Mouse (Mus musculus): ENCODE results near the gene C1qtnf2.

C1qtnf2 gene

DNA sequence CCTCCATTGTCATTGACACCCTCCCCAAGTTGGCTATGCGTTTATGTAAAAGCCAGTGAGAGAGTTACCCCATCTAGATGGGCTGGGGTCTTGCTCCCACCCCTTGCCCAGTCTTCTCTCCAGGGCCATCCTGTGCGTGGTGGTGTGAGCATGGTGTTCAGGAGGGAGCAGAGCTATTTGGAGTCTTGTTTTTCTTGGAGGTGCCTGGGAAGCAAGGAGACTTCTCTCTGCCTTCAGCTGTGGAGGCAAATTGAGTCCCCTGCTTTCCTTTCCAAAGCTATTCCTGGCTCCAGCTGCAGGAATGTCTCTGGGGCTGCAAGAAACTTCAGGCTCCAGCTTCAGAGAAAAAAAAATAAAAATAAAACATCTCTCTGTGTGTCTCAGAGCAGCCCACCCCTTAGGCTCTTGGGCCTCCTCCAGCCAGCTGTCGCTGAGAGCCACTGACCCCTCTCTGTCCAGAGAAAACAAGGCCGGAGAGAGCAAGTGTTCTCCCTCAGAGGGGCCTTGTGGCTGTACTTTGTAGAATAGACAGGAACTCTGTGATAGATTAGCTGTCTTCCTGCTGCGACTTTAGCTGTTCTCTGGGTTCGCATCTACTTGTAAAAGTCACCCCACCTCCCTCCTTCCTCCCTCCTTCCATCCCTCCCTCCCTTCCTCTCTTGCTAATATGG is 9.2 kb downstream of the C1qtnf2 start:
- DNase-seq (ENCODE audit: low spot score in 2 of 2): no peak

DNA sequence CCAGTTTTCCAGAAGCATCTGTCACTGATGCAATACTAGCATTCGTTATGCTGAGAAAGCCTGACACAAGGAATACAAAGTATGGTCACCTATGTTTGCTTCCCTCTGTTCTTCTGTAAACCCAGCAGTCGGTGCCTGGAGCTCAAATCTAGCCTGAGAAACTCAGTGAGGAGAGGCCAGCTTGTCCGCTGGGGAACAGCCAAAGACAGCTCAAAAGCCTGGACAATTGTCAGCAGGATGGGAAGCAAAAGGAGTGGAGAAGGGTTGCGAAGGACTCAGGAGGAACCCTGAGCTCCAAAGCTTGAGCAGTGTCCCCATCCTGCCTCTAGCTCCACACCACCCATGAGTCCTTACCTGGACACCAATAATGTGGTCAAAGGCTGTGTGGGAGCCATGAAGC is 10.0 kb downstream of the C1qtnf2 start:
- DNase-seq (ENCODE audit: low spot score in 2 of 2): no peak

DNA sequence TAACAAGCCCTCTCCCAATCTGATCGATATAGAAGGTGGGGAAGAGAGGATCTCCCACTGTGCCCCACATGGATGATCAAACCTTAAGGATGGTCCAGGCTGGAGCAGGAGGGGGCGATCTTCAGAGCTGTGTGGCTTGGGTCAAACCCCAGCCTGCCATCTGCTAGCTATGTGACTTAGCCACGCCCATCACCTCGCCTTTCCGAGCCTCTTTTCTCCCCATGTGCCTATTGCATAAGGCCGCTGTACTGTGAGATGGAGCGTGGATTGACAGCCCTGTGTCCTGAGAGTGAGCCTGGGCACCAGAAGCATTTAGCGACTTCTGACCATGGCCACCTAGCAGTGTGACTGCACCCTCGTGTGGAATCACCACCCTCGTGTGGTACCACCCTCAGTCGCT is 10.6 kb downstream of the C1qtnf2 start:
- no peak for DNase-seq (ENCODE audit: low spot score in 2 of 2)

DNA sequence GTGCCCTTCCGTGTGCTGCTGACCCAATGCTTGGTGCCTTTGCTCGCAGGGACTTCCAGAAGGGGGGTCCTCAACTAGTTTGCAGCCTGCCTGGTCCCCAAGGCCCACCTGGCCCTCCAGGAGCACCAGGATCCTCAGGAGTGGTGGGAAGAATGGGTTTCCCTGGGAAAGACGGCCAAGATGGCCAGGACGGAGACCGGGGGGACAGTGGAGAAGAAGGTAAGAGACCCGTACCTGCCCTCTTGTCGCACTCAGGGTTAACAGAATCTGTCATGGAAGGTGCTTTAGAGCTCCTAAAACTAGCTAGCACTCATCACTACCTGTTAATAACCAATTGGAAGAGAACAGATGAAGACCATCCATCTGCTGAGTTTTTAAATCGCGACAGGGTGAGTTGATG is 11.8 kb downstream of the C1qtnf2 start:
- no peak for DNase-seq (ENCODE audit: low spot score in 2 of 2)

DNA sequence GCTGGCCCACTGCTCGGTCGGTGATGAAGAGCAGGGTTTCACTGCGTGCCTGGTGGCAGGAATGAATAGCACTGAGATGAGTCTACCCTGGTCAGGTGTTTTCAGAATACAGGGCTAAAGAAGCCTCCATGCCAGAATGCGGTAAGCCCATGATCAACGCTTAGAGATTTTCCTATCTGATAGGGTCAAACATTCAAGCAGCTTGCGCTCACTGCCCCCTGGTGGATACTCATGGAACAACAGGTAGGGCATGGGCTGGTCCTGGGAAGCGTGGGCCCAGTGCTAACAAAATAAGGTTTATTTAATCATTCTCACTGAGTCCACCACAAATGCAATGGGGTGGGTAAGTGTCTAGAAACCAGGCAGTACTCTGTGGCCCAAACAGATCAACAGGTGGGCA is 18.6 kb downstream of the C1qtnf2 start:
- peak in 1 of 2 experiments; percentile 68 for DNase-seq (ENCODE audit: low spot score in 2 of 2)

DNA sequence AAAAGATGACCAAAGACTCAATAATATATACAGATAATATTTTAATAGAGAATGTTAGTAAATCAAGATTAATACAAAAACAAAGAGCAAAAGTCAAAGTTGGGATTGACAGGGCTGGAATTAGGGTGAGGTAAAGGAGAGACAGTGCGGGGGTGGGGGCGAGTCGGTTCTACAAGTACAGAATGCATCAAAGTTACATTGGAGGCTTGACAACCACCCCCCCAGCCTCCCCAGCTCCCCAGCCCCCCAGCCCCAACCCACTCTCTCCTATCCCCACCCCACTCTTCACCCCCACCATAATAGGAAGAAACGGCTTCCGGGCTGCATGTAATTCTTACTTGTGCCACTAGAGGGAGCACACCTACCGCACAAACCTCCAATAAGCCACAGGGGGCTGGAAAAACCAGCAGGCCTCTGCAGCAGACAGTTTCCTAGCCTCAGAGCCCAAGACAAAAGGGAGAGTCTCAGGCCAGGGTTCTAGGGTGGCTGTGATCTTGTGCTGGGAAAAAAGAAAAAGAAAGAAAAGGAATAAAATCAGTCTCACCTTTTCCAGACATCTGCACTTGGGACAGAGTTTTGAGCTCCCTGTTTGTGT is 19.8 kb downstream of the C1qtnf2 start:
- peak in 1 of 2 experiments; percentile 74 for DNase-seq (ENCODE audit: low spot score in 2 of 2)

DNA sequence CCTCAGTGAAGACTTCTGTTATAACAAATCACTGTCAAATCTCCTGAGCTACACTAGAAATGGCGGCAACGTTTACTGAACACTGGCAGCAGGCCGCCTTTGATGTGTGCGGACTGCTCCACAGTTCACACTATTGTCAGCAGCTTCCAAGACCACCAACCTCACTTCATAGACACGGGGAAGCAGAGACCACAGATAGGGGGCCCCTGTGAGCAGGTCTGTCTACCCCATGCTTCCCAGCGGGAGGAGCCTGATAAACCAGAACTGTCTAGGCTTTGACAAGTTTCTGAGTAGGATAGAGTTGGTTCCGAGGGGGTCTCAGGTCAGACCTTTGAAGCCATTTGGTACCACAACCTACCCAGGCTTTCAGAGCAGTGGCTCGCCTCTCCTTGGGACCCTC is 21.0 kb downstream of the C1qtnf2 start:
- DNase-seq (ENCODE audit: low spot score in 2 of 2): no peak

DNA sequence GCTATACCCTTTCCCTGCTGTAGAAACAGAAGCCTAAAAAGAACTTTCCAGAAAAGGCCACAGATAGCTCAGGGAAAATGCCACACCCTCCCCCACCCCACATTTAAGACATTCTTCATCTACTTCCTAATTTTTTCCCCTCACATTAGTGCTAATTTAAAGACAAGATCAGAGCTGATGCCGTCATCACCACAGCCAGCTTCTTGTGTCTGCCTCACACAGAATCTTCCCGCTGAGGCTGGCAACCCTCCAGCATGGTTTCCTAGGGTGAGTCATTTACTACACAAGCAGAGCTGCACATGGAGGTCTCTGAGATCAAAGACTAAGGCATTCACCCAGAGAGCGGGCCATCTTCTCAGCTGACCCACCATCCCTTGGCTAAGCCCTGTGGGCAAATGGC is 21.5 kb downstream of the C1qtnf2 start:
- peak in 1 of 2 experiments; percentile 52 for DNase-seq (ENCODE audit: low spot score in 2 of 2)

DNA sequence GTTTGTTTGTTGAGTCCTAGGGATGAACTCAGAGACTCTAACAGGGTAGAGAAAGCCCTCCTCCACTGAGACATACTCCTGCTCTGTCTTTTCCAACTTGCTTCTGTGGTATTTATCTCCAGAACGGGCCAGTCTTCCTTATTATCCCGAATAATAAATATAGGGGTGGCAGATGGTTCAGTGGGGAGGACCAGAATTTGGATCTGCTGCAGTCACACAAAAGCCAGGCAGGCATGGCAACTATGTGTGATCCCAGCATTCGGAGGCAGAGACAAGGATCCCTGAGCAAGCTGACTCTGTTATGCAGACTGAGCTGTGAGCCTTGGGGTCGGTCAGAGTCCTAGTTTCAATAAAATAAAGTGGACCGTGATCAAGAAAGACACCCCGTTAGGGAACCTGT is 27.2 kb downstream of the C1qtnf2 start:
- DNase-seq (ENCODE audit: low spot score in 2 of 2): no peak

DNA sequence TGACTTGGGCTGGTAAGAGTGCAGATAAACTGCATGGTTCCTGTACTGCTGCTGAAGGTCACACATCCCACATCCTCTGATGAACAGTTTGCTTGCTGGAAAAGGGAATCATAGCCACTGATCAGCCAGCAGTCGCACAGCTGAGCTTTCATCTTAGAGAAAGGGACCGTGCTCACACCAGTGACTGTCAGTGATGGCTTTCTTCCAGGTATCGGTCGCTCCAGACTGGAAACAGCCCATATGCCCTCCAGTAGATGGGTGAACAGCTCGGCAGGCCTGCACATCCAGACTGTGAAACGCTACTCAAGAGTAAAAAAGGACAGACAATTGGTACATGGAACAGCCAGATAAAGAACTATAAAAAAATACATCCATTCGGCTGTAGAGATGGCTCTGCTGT is 31.1 kb downstream of the C1qtnf2 start:
- DNase-seq (ENCODE audit: low spot score in 2 of 2): no peak

DNA sequence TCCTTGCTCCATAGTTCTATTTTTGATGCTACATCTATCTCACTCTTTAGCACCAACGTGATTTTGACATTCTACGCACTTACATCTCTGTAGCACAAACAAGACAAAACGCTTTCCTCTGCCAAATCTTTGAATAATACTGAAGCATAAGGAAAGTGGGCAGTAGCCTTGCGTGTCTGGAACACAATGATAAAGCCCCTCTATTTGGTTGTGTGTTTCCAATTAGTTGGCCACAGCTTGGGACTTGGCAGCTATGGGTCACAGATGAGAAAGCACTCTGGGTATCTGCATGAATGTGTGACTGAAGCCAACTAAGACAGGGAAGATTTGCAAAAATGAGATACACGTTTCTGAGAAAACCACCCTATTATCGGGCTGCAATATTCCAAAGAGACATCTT is 33.9 kb downstream of the C1qtnf2 start:
- no peak for DNase-seq (ENCODE audit: low spot score in 2 of 2)

DNA sequence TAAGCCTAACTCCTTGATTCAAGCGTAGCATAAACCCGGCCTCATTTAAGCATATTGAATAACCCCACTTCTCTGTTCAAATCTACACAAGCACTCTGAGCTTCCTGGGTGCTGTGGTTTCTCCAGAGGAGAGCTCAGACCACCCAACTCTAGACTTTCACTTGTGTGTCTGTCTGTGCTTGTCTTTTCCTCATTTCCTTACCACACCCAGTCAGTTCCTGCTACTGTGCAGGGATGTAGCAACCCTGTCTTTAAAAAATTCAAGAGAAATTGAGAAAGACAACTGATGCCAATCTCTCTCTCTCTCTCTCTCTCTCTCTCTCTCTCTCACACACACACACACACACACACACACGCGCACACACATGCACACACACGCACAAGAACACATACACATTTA is 35.8 kb downstream of the C1qtnf2 start:
- DNase-seq (ENCODE audit: low spot score in 2 of 2): no peak

DNA sequence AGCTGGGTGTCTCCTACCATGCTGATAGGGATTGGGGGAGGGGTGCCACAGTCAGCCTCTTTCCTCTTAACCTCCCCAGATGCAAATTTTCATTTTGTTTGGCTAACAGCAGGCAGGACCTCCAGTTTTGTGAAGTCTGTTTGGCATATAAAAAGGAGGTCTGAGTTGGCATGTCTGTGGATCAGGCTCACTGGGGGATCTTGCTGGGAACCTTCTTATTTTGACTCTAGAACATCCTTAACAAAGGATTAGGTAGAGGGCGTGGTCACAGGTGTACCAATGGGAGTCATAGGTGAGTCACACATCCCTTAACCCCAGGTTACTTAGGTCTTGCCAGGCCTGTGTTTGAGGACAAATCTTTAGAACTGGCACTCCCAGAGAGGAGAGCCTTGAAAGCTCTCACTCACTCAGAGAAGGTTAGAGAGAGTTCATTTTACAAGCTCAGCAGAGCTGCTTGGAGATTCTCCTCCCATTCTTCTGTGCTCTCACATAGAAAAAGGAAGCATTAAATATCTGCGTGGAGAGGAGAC is 38.6 kb downstream of the C1qtnf2 start:
- no peak for DNase-seq (ENCODE audit: low spot score in 2 of 2)

DNA sequence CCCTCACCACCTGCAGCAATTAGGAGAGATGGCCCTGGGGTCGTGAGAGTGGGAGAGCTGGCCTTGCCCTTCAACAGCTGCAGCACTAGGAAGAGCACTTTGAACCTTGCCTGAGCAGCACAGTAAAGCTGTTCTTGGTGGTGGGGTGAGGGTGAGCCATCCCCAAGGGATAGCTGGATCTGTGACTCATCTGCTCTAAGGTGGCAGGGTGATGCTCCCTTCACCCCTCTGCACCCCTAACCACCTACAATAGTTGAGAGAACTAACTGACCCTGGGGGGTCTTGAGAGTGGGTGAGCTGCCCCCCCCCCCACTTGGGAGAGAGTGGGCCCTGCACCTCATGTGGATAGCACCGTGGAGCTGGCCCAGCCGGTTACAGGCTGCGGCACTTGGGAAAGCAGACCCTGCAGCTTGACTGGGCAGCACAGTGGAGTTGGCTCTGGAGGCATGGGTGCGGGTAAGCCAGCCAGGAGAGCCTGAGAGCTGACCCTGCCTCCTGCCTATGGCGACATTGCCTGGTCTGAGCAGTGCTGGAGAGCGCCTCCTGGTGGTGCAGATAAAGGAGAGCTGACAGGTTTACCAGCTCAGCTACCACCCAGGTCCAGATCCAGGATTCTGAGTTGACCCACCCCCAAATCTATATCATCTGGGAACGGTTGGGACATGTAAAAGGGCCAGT is 42.4 kb downstream of the C1qtnf2 start:
- DNase-seq (ENCODE audit: low spot score in 2 of 2): peak in 1 of 2 experiments; percentile 20

DNA sequence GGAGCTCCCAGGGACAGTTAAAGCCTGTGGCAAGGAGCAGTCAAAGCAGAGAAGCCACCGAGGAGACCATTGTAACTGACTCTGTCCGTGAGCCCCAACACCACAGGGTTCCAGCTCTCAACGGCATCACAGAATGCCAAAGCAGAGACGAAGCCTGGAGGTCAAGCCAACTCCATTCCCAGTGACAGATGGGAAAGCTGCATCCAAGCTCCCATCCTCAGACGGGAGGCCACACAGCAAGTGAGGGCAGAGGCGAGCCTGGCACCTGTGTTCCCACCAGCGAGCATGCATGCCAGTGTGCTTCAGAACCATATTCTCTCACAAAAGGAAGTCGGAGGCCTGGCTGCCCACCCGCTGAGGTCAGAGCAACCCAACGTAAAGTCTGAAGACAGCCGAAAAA is 43.6 kb downstream of the C1qtnf2 start:
- DNase-seq (ENCODE audit: low spot score in 2 of 2): no peak

DNA sequence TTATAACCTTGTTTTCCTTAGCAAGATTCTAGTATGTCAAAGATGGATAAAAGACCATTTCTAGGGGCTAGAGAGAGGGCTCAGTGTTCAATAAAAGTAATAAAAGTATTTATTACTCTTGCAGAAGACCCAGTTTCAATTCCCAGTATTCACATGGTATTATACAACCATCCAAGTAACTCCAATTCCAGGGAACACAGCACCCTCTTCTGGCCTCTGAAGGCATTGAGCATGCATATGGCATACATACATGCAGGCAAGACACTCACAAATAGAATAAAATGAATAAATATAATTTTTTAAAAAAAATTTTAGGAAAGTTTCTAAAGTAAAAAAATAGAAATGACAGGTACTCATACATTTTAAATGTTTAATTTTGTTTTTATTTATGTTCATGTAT is 44.0 kb downstream of the C1qtnf2 start:
- DNase-seq (ENCODE audit: low spot score in 2 of 2): no peak

DNA sequence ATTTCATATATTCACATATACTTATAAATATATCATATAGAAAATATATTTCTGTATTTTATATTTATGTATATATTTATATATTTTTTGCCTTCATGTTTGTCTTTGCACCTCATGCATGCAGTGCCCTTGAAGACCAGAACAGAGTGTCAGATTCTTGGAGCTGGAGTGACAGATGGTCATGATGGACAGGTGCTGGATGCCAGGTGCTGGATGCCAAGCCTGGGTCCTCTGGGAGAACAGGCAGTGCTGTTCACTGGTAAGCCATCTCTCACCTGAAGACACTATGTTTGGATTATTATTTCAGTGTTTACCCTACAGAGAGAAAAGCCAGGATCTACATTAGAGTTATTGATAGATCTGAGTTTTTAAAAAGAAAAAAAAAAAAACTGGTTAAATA is 44.7 kb downstream of the C1qtnf2 start:
- DNase-seq (ENCODE audit: low spot score in 2 of 2): no peak

DNA sequence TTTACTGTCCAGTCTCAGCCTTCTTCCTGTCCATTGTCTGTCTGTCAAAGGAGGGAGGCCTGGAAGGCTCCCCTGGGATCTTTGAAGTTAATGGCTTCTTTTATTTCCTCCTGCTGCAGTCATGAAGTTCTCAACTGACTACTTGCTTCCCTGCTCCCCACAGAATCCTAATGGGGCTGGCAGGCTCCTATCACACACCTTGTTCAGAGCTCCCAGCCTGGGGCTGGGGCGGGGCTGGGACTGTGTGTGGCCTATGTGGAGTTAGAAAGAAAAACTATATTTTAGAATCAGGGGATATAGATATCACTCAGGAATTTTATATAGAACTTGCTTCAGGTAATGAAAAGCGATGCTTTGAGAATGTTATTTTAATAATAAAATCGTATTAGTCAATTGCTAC is 46.4 kb downstream of the C1qtnf2 start:
- no peak for DNase-seq (ENCODE audit: low spot score in 2 of 2)

DNA sequence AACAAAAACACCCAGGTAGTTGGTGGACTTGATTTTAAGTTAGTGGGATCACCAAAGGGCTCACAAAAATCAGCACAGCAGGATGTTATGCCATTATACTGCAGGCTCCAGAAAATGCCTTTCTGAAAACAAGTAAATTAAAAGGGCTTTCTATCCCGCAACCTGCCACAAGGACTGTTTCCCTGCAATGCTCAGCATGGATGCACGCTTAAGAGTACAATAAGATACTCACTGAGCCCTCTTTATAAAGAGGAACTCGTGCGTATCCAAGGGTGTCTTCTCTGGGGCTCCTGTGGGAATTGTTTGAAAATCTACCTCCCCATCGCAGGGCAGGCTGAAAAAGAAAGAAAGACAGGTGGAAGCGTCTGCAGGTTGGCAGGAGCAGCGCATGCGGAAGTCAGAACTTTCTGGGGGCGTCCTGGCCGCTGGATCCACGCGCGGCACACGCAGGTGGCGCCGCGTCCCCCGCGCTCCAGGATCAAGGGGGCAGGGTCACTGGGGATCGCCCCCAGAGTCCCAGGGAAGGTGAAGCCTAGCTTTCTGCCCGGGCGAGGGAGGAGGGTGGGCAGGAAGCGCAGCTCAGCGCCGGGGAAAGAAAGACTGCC is 54.1 kb downstream of the C1qtnf2 start:
- no peak for DNase-seq (ENCODE audit: low spot score in 2 of 2)

DNA sequence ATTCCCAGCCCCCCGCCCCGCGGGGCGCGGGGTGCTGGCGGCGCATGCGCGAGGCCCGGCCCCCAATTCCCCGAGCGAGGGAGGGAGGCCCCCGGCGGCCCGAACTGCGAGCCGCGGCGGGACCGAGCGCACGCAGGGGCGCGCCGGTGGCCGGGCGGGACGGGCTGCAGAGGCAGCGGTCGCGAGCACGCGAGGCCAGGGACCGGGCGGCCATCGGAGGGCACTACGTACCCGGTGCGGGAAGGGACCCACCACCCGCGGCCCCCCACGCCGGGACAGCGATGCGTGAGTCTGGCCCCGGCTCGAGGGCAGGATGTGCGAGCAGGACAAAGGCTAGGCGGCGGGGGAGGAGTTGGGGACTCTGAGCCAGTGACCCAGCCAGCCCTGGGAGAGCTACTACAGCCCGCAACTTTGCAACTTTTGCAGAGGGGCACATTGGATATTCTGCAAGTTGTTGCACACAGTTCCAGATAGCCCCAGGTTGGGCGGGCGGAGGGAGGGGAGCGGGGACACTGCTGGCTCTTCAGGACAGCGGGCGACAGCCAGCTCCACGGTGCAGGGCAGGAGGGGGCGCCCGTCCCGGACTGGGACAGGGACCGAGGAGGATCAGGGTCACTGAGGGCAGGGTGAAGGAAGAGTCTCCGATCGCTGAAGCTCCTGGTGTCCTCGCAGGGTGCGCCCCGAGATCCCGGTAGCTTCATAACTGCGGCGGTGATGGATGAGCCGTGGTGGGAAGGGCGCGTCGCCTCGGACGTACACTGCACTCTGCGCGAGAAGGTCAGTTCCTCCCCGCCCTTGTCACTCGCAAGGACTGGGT is 54.8 kb downstream of the C1qtnf2 start, which contains the start of gene Ccnjl:
Gene Ccnjl (plus strand): TSS at position 102 of the 817 bp plus-strand sequence.
- DNase-seq (ENCODE audit: low spot score in 2 of 2): peak; percentile 21 to 59

DNA sequence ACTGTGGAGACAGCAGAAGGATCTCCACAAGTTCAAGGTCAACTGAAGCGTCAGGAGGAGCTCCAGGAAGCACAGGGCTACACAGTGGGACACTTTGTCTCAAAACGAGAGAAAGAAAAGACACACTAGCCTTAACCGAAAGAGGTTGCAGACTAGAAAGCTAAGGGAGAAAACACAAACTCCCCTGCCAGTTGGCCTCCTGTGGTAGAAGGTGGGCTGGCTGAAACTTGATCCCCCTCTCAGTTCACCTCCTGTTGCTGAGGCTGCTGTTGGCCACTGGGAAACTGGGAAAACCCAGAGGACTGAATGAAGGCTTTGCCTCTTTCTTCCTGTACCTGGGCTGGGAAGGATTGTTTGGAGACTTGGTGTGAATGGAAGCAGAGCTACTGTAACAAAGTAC is 56.0 kb downstream of the C1qtnf2 start:
- no peak for DNase-seq (ENCODE audit: low spot score in 2 of 2)

DNA sequence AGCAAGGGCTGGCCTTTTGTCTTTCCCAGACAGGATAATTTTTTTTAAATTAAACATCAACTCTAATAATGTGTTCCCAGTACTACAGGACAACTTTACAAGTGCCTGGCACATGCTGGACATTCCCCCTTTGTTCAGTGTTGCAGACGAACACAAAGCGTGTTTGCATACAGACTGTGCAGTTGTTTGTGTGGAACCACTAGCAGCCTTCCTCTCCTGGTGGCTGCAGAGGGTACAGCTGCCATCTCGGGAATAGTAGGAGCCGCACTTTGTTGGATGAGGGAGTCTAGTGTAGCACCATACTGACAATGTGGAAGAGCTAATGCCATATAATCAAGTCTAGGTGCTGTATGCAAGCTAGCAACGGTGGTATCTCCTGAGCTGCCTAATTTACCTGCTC is 57.5 kb downstream of the C1qtnf2 start:
- no peak for DNase-seq (ENCODE audit: low spot score in 2 of 2)

All from frontal cortex, postnatal 10 days (tissue).